Mouse (Mus musculus): ENCODE data around the gene Psd. TPM values are rescaled to one million over a fixed set of nuclear protein-coding genes. Genes with fewer than 3 reads are reported as not detected.
A peak's percentile ranks its signal among the peaks of the same experiment; 100 is the strongest.

Psd gene
- polyA plus RNA-seq, 1 experiment = 1.6 TPM

DNA sequence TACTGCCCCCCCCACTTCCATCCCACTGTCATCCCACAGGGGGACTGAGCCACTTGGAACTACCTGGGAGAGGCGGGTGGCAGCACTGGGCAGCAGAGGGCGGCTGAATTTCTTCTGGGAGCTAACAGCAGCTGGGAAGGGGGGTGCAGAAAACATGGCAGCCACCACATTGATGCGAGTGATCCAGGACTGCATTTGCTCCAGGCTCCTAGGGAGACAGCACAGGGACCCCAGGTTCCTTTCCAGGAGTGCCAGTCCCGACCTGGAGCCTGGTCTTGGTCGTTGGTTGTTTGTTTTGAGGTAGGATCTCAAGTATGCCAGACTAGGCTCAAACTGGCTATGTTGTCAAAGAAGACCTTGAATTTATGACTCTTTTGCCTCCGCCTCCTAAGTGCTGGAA, 13.4 kb downstream of the Psd start:
- DNase-seq = no peak
- peaks cover 18% of the 10 kb centered on the region for H3K27me3 ChIP-seq (ENCODE audit: control insufficient read depth, insufficient read depth, low read length)
- WGBS = 94% methylated on average over 6 of the region's 6 CpGs
- no peak overlapping the region for H3K4me3 ChIP-seq (ENCODE audit: control insufficient read depth, insufficient read depth, low read length)
- H3K36me3 ChIP-seq (ENCODE audit: control insufficient read depth, insufficient read depth, low read length) = peaks cover 17% of the 10 kb centered on the region; the same call in 1 of the 2 replicates
- no peak overlapping the region for H3K27ac ChIP-seq (ENCODE audit: control insufficient read depth, insufficient read depth, low read length)
- H3K4me1 ChIP-seq (replicated peaks; ENCODE audit: control insufficient read depth, insufficient read depth, low read length) = peaks cover 12% of the 10 kb centered on the region
- TF ChIP-seq CTCF (IDR thresholded peaks at IDR 0.05; ENCODE audit: borderline replicate concordance, control insufficient read depth, extremely low read depth, insufficient read depth, low read length, poor library complexity) = no peak

DNA sequence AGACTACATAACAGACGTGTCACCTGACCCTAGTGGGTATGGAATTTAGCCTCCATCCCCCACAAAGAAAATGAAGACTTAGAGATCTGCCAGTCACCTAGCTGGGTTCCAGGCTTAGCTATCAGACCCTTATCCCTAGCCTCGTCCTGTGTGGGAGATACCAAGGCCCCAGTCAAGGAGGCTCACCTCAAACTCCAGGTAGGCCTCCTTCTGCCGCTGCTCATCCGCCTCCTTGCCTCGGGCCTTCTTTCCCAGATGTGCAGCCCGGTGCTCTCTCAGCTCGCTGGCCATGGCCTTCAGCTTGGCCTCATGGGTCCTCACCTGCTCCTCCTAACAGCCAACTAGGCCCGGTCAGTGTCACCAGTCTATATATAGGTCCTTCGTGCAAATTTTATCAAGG, 13.8 kb downstream of the Psd start:
- TF ChIP-seq CTCF (IDR thresholded peaks at IDR 0.05; ENCODE audit: borderline replicate concordance, control insufficient read depth, extremely low read depth, insufficient read depth, low read length, poor library complexity) = no peak
- no peak for TF ChIP-seq POLR2A (IDR thresholded peaks at IDR 0.05; ENCODE audit: control insufficient read depth, extremely low read depth, insufficient read depth, low read length, poor library complexity)
- Histone ChIP-seq H3K36me3 (ENCODE audit: control insufficient read depth, insufficient read depth, low read length) (peaks cover 17% of the 10 kb centered on the region; the same call in 1 of the 2 replicates), H3K4me3 (ENCODE audit: control insufficient read depth, insufficient read depth, low read length) (no peak overlapping the region), H3K27ac (ENCODE audit: control insufficient read depth, insufficient read depth, low read length) (no peak overlapping the region), H3K27me3 (ENCODE audit: control insufficient read depth, insufficient read depth, low read length) (peaks cover 14% of the 10 kb centered on the region), H3K4me1 (replicated peaks; ENCODE audit: control insufficient read depth, insufficient read depth, low read length) (peaks cover 13% of the 10 kb centered on the region)
- DNase-seq = peak; percentile 0
- 96% methylated on average over 9 of the region's 9 CpGs for WGBS

DNA sequence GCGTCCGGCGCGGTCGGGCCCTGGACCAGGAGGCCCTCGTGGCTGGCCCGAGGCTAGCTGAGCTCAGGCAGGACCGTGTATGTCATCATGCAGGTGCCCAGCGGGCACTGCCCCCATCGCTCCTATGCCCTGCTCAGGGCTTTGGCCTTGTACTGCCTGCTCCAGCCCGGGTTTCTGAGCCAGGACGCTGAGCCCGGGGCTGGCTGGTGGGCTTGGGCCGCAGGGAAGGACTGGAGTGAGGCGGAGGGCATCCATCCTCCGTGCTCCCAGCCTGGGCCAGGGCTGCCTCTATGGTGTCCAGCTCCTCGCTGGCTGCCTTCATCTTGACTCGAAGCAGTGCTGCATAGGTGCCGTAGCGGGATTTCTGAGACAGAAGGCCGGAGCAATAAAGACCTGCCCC, 14.4 kb downstream of the Psd start:
- DNase-seq = peak; percentile 1
- Histone ChIP-seq H3K27ac (ENCODE audit: control insufficient read depth, insufficient read depth, low read length) (no peak overlapping the region), H3K4me3 (ENCODE audit: control insufficient read depth, insufficient read depth, low read length) (no peak overlapping the region), H3K4me1 (replicated peaks; ENCODE audit: control insufficient read depth, insufficient read depth, low read length) (peaks cover 9% of the 10 kb centered on the region), H3K27me3 (ENCODE audit: control insufficient read depth, insufficient read depth, low read length) (peaks cover 12% of the 10 kb centered on the region; the same call in 1 of the 2 replicates), H3K36me3 (ENCODE audit: control insufficient read depth, insufficient read depth, low read length) (peaks cover 17% of the 10 kb centered on the region; the same call in 1 of the 2 replicates)
- WGBS = 95% methylated on average over 21 of the region's 21 CpGs
- TF ChIP-seq POLR2A (IDR thresholded peaks at IDR 0.05; ENCODE audit: control insufficient read depth, extremely low read depth, insufficient read depth, low read length, poor library complexity) (no peak), CTCF (IDR thresholded peaks at IDR 0.05; ENCODE audit: borderline replicate concordance, control insufficient read depth, extremely low read depth, insufficient read depth, low read length, poor library complexity) (no peak)

DNA sequence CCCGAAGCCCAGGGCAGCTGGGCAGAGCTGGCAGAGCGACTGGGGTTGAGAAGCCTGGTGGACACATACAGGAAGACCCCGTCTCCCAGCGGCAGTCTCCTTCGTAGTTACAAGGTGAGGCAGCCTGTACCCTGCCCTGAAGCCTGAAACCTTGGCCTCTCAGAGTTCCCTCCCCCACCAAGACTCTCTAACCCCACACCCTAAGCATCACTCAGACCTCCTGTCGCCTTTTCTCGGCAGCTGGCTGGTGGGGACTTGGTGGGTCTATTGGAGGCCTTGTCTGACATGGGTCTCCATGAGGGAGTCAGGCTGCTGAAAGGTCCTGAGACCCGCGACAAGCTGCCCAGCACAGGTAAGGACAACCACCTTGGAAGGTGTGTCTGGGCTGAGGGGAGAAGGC, 15.6 kb downstream of the Psd start:
- DNase-seq = peak; percentile 0
- H3K36me3 ChIP-seq (ENCODE audit: control insufficient read depth, insufficient read depth, low read length) = peaks cover 17% of the 10 kb centered on the region; the same call in 1 of the 2 replicates
- H3K4me1 ChIP-seq (replicated peaks; ENCODE audit: control insufficient read depth, insufficient read depth, low read length) = peaks cover 6% of the 10 kb centered on the region
- no peak overlapping the region for H3K27ac ChIP-seq (ENCODE audit: control insufficient read depth, insufficient read depth, low read length)
- peaks cover 2% of the 10 kb centered on the region; the same call in 1 of the 2 replicates for H3K27me3 ChIP-seq (ENCODE audit: control insufficient read depth, insufficient read depth, low read length)
- TF ChIP-seq POLR2A (IDR thresholded peaks at IDR 0.05; ENCODE audit: control insufficient read depth, extremely low read depth, insufficient read depth, low read length, poor library complexity) (no peak), CTCF (IDR thresholded peaks at IDR 0.05; ENCODE audit: borderline replicate concordance, control insufficient read depth, extremely low read depth, insufficient read depth, low read length, poor library complexity) (no peak)
- 98% methylated on average over 9 of the region's 9 CpGs for WGBS
- H3K4me3 ChIP-seq (ENCODE audit: control insufficient read depth, insufficient read depth, low read length) = no peak overlapping the region

DNA sequence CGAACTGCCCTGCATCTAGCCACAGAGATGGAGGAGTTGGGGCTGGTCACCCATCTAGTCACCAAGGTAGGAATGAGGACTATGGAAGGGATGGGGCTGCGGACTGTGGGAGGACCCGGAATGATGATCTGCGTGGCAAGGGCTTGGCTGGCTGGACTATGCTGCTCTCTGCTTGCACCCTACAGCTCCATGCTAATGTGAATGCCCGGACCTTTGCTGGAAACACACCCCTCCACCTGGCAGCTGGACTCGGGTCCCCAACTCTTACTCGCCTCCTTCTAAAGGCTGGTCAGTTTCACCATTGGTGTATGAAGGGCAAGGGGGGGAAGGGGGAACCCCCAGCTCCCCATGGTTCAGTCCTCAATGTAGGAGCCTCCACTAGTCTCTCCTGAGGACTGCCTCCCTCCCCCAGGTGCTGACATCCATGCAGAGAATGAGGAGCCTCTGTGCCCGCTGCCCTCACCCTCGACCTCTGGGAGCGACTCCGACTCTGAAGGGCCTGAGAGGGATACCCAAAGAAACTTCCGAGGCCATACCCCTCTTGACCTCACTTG, 16.6 kb downstream of the Psd start:
- H3K4me3 ChIP-seq (ENCODE audit: control insufficient read depth, insufficient read depth, low read length) = no peak overlapping the region
- no peaks in the 10 kb centered on the region; the same call in 1 of the 2 replicates for H3K27me3 ChIP-seq (ENCODE audit: control insufficient read depth, insufficient read depth, low read length)
- H3K27ac ChIP-seq (ENCODE audit: control insufficient read depth, insufficient read depth, low read length) = no peak overlapping the region
- DNase-seq = no peak
- TF ChIP-seq POLR2A (IDR thresholded peaks at IDR 0.05; ENCODE audit: control insufficient read depth, extremely low read depth, insufficient read depth, low read length, poor library complexity) (no peak), CTCF (IDR thresholded peaks at IDR 0.05; ENCODE audit: borderline replicate concordance, control insufficient read depth, extremely low read depth, insufficient read depth, low read length, poor library complexity) (no peak)
- H3K36me3 ChIP-seq (ENCODE audit: control insufficient read depth, insufficient read depth, low read length) = peaks cover 17% of the 10 kb centered on the region; the same call in 1 of the 2 replicates
- 95% methylated on average over 12 of the region's 12 CpGs for WGBS
- H3K4me1 ChIP-seq (replicated peaks; ENCODE audit: control insufficient read depth, insufficient read depth, low read length) = peaks cover 12% of the 10 kb centered on the region

DNA sequence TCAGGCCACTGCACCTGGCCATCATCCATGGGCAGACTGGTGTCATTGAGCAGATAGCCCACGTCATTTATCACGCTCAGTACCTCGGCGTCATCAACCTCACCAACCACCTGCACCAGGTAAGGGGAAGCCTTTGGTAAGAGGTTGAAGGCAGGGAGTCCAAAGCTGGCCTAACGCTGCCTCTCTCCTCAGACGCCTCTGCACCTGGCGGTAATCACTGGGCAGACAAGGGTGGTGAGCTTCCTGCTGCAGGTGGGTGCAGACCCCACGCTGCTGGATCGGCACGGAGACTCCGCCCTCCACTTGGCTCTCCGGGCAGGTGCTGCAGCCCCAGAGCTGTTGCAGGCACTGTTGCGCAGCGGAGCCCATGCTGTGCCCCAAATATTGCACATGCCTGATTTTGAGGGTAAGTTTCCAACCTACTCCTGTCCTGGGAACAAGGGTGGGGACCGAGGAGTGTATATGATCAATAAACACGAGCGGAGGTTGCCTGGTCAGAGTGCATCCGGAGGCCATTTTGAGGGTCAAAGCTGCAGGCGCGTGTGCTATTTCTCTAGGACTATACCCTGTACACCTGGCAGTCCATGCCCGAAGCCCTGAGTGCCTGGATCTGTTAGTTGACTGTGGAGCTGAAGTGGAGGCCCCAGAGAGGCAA, 17.2 kb downstream of the Psd start:
- WGBS = 92% methylated on average over 21 of the region's 21 CpGs
- Histone ChIP-seq H3K4me1 (replicated peaks; ENCODE audit: control insufficient read depth, insufficient read depth, low read length) (peaks cover 12% of the 10 kb centered on the region), H3K27ac (ENCODE audit: control insufficient read depth, insufficient read depth, low read length) (no peak overlapping the region), H3K4me3 (ENCODE audit: control insufficient read depth, insufficient read depth, low read length) (no peak overlapping the region), H3K36me3 (ENCODE audit: control insufficient read depth, insufficient read depth, low read length) (peaks cover 17% of the 10 kb centered on the region; the same call in 1 of the 2 replicates), H3K27me3 (ENCODE audit: control insufficient read depth, insufficient read depth, low read length) (no peaks in the 10 kb centered on the region; the same call in 1 of the 2 replicates)
- TF ChIP-seq CTCF (IDR thresholded peaks at IDR 0.05; ENCODE audit: borderline replicate concordance, control insufficient read depth, extremely low read depth, insufficient read depth, low read length, poor library complexity) (no peak), POLR2A (IDR thresholded peaks at IDR 0.05; ENCODE audit: control insufficient read depth, extremely low read depth, insufficient read depth, low read length, poor library complexity) (no peak)
- DNase-seq = no peak
